Mouse (Mus musculus) urinary bladder, postnatal 0 days (tissue): ENCODE data around the gene Cldn11. TPM values are rescaled to one million over a fixed set of nuclear protein-coding genes. Genes with fewer than 3 reads are reported as not detected.

Source experiments
- polyA plus RNA-seq: library from polyadenylated mRNA; unstranded; fragments of >200 nt; fragmentation: Nextera tagmentation; extraction: Ambion mirVana; gene quantifications from 2 replicates; pipeline ENCODE4 v1.2.1, GENCODE M21; 2015

Gene Cldn11
- polyA plus RNA-seq, result 1.0 and 1.2 TPM in 2 replicates

DNA sequence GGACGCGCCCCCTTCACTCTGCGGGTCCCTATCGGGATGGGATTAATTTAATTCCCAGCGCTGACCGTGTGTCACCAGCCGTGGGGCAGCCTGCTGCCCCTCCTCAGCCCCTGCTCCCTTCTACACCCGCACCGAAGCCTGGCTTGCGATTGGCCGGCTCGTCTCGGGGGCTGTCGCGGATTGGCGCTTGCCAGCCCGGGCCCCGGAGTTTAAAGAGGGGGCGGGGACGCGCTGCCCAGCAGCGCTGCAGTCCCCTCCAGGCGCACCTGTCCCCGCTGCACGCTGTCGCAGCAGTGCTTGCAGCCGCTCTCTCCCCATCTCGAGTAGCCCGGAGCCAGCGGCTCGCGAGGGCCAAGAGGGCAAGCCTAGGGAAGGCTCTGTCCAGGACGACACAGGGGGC is at the start of gene Cldn11:
Gene Cldn11 (plus strand): TSS at position 215 of the 400 bp plus-strand sequence.

Other genes with a start within 250 kb of the Cldn11 start
- 6.3 and 6.9 TPM in 2 replicates for gene Phc3, start 180.5 kb upstream of the Cldn11 start, polyA plus RNA-seq
- 34.4 and 46.7 TPM in 2 replicates for gene Prkci, start 154.2 kb upstream of the Cldn11 start, polyA plus RNA-seq
- gene Skil, start 54.9 kb upstream of the Cldn11 start, polyA plus RNA-seq, result 17.0 and 22.8 TPM in 2 replicates
- 0.02 and 0.04 TPM in 2 replicates for gene Slc7a14, start 160.5 kb downstream of the Cldn11 start, polyA plus RNA-seq